Mouse (Mus musculus): Measurements from ENCODE around the gene Cyp1a1. TPM values are rescaled to one million over a fixed set of nuclear protein-coding genes. Genes with fewer than 3 reads are reported as not detected.

Gene Cyp1a1
- polyA plus RNA-seq, 1 experiment, result not detected

GRCm38 (mm10) chr9:57664616-57665015 is 23.1 kb upstream of the Cyp1a1 start:
- Histone ChIP-seq H3K4me3 (ENCODE audit: insufficient read depth, low read depth, low read length) (no peak overlapping the region), H3K4me1 (ENCODE audit: control insufficient read depth, insufficient read depth, low read length) (no peaks in the 10 kb centered on the region), H3K27ac (ENCODE audit: insufficient read depth, low read depth, low read length) (no peak overlapping the region)
- TF ChIP-seq CTCF (IDR thresholded peaks at IDR 0.05; ENCODE audit: insufficient read depth, low read depth, low read length) (no peak), POLR2A (IDR thresholded peaks at IDR 0.05; ENCODE audit: insufficient read depth, low read depth, low read length) (no peak)
- WGBS, result 66% methylated on average over 7 of the region's 7 CpGs

GRCm38 (mm10) chr9:57666536-57666935 is 21.2 kb upstream of the Cyp1a1 start:
- Histone ChIP-seq H3K27ac (ENCODE audit: insufficient read depth, low read depth, low read length) (no peak overlapping the region), H3K4me3 (ENCODE audit: insufficient read depth, low read depth, low read length) (no peak overlapping the region), H3K4me1 (ENCODE audit: control insufficient read depth, insufficient read depth, low read length) (no peaks in the 10 kb centered on the region)
- WGBS, result 92% methylated on average over 8 of the region's 8 CpGs
- TF ChIP-seq POLR2A (IDR thresholded peaks at IDR 0.05; ENCODE audit: insufficient read depth, low read depth, low read length) (no peak), CTCF (IDR thresholded peaks at IDR 0.05; ENCODE audit: insufficient read depth, low read depth, low read length) (no peak)

- WGBS, result 85% methylated on average over 3 of the region's 3 CpGs
These were observed 20.6 kb upstream of the Cyp1a1 start for GRCm38 (mm10) chr9:57667136-57667535.

GRCm38 (mm10) chr9:57667817-57668216 is 19.9 kb upstream of the Cyp1a1 start:
- H3K4me3 ChIP-seq (ENCODE audit: insufficient read depth, low read depth, low read length), result no peak overlapping the region
- WGBS, result 64% methylated on average over 11 of the region's 11 CpGs
- H3K4me1 ChIP-seq (ENCODE audit: control insufficient read depth, insufficient read depth, low read length), result no peaks in the 10 kb centered on the region
- no peak overlapping the region for H3K27ac ChIP-seq (ENCODE audit: insufficient read depth, low read depth, low read length)
- TF ChIP-seq CTCF (IDR thresholded peaks at IDR 0.05; ENCODE audit: insufficient read depth, low read depth, low read length) (no peak), POLR2A (IDR thresholded peaks at IDR 0.05; ENCODE audit: insufficient read depth, low read depth, low read length) (no peak)

More at GRCm38 (mm10) chr9:57667136-57667535, 20.6 kb upstream of the Cyp1a1 start:
- no peaks in the 10 kb centered on the region for H3K4me1 ChIP-seq (ENCODE audit: control insufficient read depth, insufficient read depth, low read length)
- no peak overlapping the region for H3K4me3 ChIP-seq (ENCODE audit: insufficient read depth, low read depth, low read length)
- no peak overlapping the region for H3K27ac ChIP-seq (ENCODE audit: insufficient read depth, low read depth, low read length)
- TF ChIP-seq CTCF (IDR thresholded peaks at IDR 0.05; ENCODE audit: insufficient read depth, low read depth, low read length) (no peak), POLR2A (IDR thresholded peaks at IDR 0.05; ENCODE audit: insufficient read depth, low read depth, low read length) (no peak)

- no peak overlapping the region for H3K4me3 ChIP-seq (ENCODE audit: insufficient read depth, low read depth, low read length)
- TF ChIP-seq POLR2A (IDR thresholded peaks at IDR 0.05; ENCODE audit: insufficient read depth, low read depth, low read length) (no peak), CTCF (IDR thresholded peaks at IDR 0.05; ENCODE audit: insufficient read depth, low read depth, low read length) (no peak)
- 65% methylated on average over 1 of the region's 1 CpGs for WGBS
- H3K4me1 ChIP-seq (ENCODE audit: control insufficient read depth, insufficient read depth, low read length), result no peaks in the 10 kb centered on the region
- no peak overlapping the region for H3K27ac ChIP-seq (ENCODE audit: insufficient read depth, low read depth, low read length)
These were observed 19.5 kb upstream of the Cyp1a1 start for GRCm38 (mm10) chr9:57668277-57668676.

GRCm38 (mm10) chr9:57669566-57669965 is 18.2 kb upstream of the Cyp1a1 start:
- Histone ChIP-seq H3K27ac (ENCODE audit: insufficient read depth, low read depth, low read length) (no peak overlapping the region), H3K4me1 (ENCODE audit: control insufficient read depth, insufficient read depth, low read length) (no peaks in the 10 kb centered on the region), H3K4me3 (ENCODE audit: insufficient read depth, low read depth, low read length) (no peak overlapping the region)
- no peak for TF ChIP-seq CTCF (IDR thresholded peaks at IDR 0.05; ENCODE audit: insufficient read depth, low read depth, low read length)
- no peak for TF ChIP-seq POLR2A (IDR thresholded peaks at IDR 0.05; ENCODE audit: insufficient read depth, low read depth, low read length)
- 85% methylated on average over 3 of the region's 3 CpGs for WGBS

- H3K27ac ChIP-seq (ENCODE audit: insufficient read depth, low read depth, low read length), result no peak overlapping the region
- no peak overlapping the region for H3K4me3 ChIP-seq (ENCODE audit: insufficient read depth, low read depth, low read length)
- TF ChIP-seq POLR2A (IDR thresholded peaks at IDR 0.05; ENCODE audit: insufficient read depth, low read depth, low read length) (no peak), CTCF (IDR thresholded peaks at IDR 0.05; ENCODE audit: insufficient read depth, low read depth, low read length) (no peak)
- H3K4me1 ChIP-seq (ENCODE audit: control insufficient read depth, insufficient read depth, low read length), result no peaks in the 10 kb centered on the region
- WGBS, result 92% methylated on average over 4 of the region's 4 CpGs
These were observed 16.7 kb upstream of the Cyp1a1 start for GRCm38 (mm10) chr9:57671037-57671436.

- WGBS, result 91% methylated on average over 5 of the region's 5 CpGs
- Histone ChIP-seq H3K4me1 (ENCODE audit: control insufficient read depth, insufficient read depth, low read length) (no peaks in the 10 kb centered on the region), H3K4me3 (ENCODE audit: insufficient read depth, low read depth, low read length) (no peak overlapping the region), H3K27ac (ENCODE audit: insufficient read depth, low read depth, low read length) (no peak overlapping the region)
- no peak for TF ChIP-seq CTCF (IDR thresholded peaks at IDR 0.05; ENCODE audit: insufficient read depth, low read depth, low read length)
- TF ChIP-seq POLR2A (IDR thresholded peaks at IDR 0.05; ENCODE audit: insufficient read depth, low read depth, low read length), result no peak
These were observed 16.2 kb upstream of the Cyp1a1 start for GRCm38 (mm10) chr9:57671500-57671899.

GRCm38 (mm10) chr9:57681411-57681810 is 6.3 kb upstream of the Cyp1a1 start:
- TF ChIP-seq POLR2A (IDR thresholded peaks at IDR 0.05; ENCODE audit: insufficient read depth, low read depth, low read length), result no peak
- no peak for TF ChIP-seq CTCF (IDR thresholded peaks at IDR 0.05; ENCODE audit: insufficient read depth, low read depth, low read length)
- 80% methylated on average over 10 of the region's 10 CpGs for WGBS
- H3K4me1 ChIP-seq (ENCODE audit: control insufficient read depth, insufficient read depth, low read length), result no peaks in the 10 kb centered on the region
- H3K27ac ChIP-seq (ENCODE audit: insufficient read depth, low read depth, low read length), result no peak overlapping the region
- no peak overlapping the region for H3K4me3 ChIP-seq (ENCODE audit: insufficient read depth, low read depth, low read length)

- WGBS, result 77% methylated on average over 5 of the region's 5 CpGs
- TF ChIP-seq CTCF (IDR thresholded peaks at IDR 0.05; ENCODE audit: insufficient read depth, low read depth, low read length), result no peak
- no peak for TF ChIP-seq POLR2A (IDR thresholded peaks at IDR 0.05; ENCODE audit: insufficient read depth, low read depth, low read length)
- no peak within 1 kb of the TSS for H3K27ac ChIP-seq (ENCODE audit: insufficient read depth, low read depth, low read length)
These were observed 4.2 kb upstream of the Cyp1a1 start, which contains the start of gene Cyp1a2 for GRCm38 (mm10) chr9:57683520-57683919. Cyp1a2 (minus strand) TSS chr9:57683703.

More at GRCm38 (mm10) chr9:57683520-57683919, 4.2 kb upstream of the Cyp1a1 start, which contains the start of gene Cyp1a2:
- no peak within 1 kb of the TSS for H3K4me3 ChIP-seq (ENCODE audit: insufficient read depth, low read depth, low read length)
- H3K4me1 ChIP-seq (ENCODE audit: control insufficient read depth, insufficient read depth, low read length), result no peaks in the 10 kb centered on the region

Data from olfactory bulb, adult 2 months (tissue).